Mouse (Mus musculus) liver, adult 2 months (tissue): ENCODE data around the gene Gm20388. TPM values are rescaled to one million over a fixed set of nuclear protein-coding genes. Genes with fewer than 3 reads are reported as not detected.
A peak's percentile ranks its signal among the peaks of the same experiment; 100 is the strongest.

Source experiments
- DNase-seq: peaks from one replicate; pipeline ENCODE4 v3.0.0-alpha.2; 2011; ENCODE audit warnings: low read depth, low spot score; ENCODE audit errors: extremely low read depth
- H3K27ac ChIP-seq: fragments of 200-500 bp; replicated peaks from 2 replicates; pipeline ENCODE4 v1.5.1; 2012; ENCODE audit warnings: low read depth, mild to moderate bottlenecking, control low read depth, inconsistent platforms, low read length; ENCODE audit not compliant: insufficient read depth
- H3K27me3 ChIP-seq: fragments of 200-500 bp; 2 replicates; pipeline ENCODE4 v1.6.1; 2012; ENCODE audit warnings: mild to moderate bottlenecking, moderate library complexity, low read length, inconsistent platforms; ENCODE audit not compliant: control insufficient read depth, insufficient read depth
- H3K36me3 ChIP-seq: fragments of 200-500 bp; 2 replicates; pipeline ENCODE4 v1.6.1; 2012; ENCODE audit warnings: low read length, inconsistent platforms; ENCODE audit not compliant: control insufficient read depth, insufficient read depth
- H3K4me1 ChIP-seq: fragments of 200-500 bp; 2 replicates; pipeline ENCODE4 v1.6.1; 2011; ENCODE audit warnings: low read length; ENCODE audit not compliant: control insufficient read depth, insufficient read depth
- H3K4me3 ChIP-seq: fragments of 200-500 bp; 2 replicates; pipeline ENCODE4 v1.5.1; 2011; ENCODE audit warnings: low read depth, mild to moderate bottlenecking, control low read depth, low read length, moderate library complexity; ENCODE audit not compliant: insufficient read depth
- H3K79me2 ChIP-seq: fragments of 200-500 bp; 2 replicates; pipeline ENCODE4 v1.6.1; 2012; ENCODE audit warnings: inconsistent platforms, mild to moderate bottlenecking, low read length, moderate library complexity; ENCODE audit not compliant: control insufficient read depth, insufficient read depth
- H3K9ac ChIP-seq: fragments of 200-500 bp; 2 replicates; pipeline ENCODE4 v1.6.1; 2012; ENCODE audit warnings: low read depth, mild to moderate bottlenecking, control low read depth, inconsistent platforms, low read length
- CTCF ChIP-seq: fragments of 200-500 bp; IDR thresholded peaks from 2 replicates; pipeline ENCODE4 v1.5.1; 2011; ENCODE audit warnings: low read depth, low read length, control low read depth
- POLR2A ChIP-seq: fragments of 200-500 bp; IDR thresholded peaks from 2 replicates; pipeline ENCODE4 v1.6.1; 2011; ENCODE audit warnings: low read length, control low read depth; ENCODE audit not compliant: insufficient read depth; ENCODE audit errors: extremely low read depth
- WGBS: fragments of 180-500 bp; shearing (Covaris S2); methylation state at CpG from one replicate; pipeline ENCODE4 v1.1.7; 2018; 5-methylcytosine and 5-hydroxymethylcytosine counted together
- polyA plus RNA-seq: library from polyadenylated mRNA; depleted of rRNA; stranded (reverse); fragments of >200 nt; gene quantifications from 2 replicates; pipeline ENCODE4 v1.2.3, GENCODE M21; 2012
- total RNA-seq: library from RNA; depleted of rRNA; stranded (reverse); fragments of >200 nt; gene quantifications from 2 replicates; pipeline ENCODE4 v1.2.3, GENCODE M21; 2014

The Gm20388 gene
- total and polyA plus RNA-seq, 2 experiments, result 6.4 to 19.9 TPM

GRCm38 (mm10) chr8:120114315-120114841, 203.7 kb downstream of the Gm20388 start:
- DNase-seq, result no peak
- Histone ChIP-seq H3K27ac (no peak overlapping the region), H3K27me3 (no peaks in the 10 kb centered on the region), H3K36me3 (no peaks in the 10 kb centered on the region), H3K4me3 (peak overlapping the region; percentile 70), H3K4me1 (peaks cover 9% of the 10 kb centered on the region), H3K9ac (peak overlapping the region; percentile 82), H3K79me2 (no peaks in the 10 kb centered on the region)
- no peak for TF ChIP-seq POLR2A
- TF ChIP-seq CTCF, result no peak
- WGBS, result 2% methylated on average over 46 of the region's 46 CpGs

- 0 out of 2 replicates have a peak, but pooled peaks cover 3% of the 10 kb centered on the region for H3K79me2 ChIP-seq
- TF ChIP-seq POLR2A (no peak), CTCF (no peak)
- no peak overlapping the region for H3K9ac ChIP-seq
- no peaks in the 10 kb centered on the region for H3K27me3 ChIP-seq
- no peak overlapping the region for H3K27ac ChIP-seq
- 71% methylated on average over 7 of the region's 7 CpGs for whole genome bisulfite sequencing
- H3K4me1 ChIP-seq, result peaks cover 9% of the 10 kb centered on the region
- H3K36me3 ChIP-seq, result no peaks in the 10 kb centered on the region
- H3K4me3 ChIP-seq, result no peak overlapping the region
- DNase-seq, result no peak
Measured at GRCm38 (mm10) chr8:120116600-120116999, 206.0 kb downstream of the Gm20388 start.

- H3K4me1 ChIP-seq, result peaks cover 5% of the 10 kb centered on the region; the same call in 1 of the 2 replicates
- no peaks in the 10 kb centered on the region for H3K36me3 ChIP-seq
- 0 out of 2 replicates have a peak, but pooled peaks cover 3% of the 10 kb centered on the region for H3K79me2 ChIP-seq
- WGBS, result 67% methylated on average over 9 of the region's 9 CpGs
- H3K27ac ChIP-seq, result no peak overlapping the region
- no peak overlapping the region for H3K4me3 ChIP-seq
- no peaks in the 10 kb centered on the region for H3K27me3 ChIP-seq
- no peak overlapping the region for H3K9ac ChIP-seq
- TF ChIP-seq POLR2A (no peak), CTCF (no peak)
- no peak for DNase-seq
Measured at GRCm38 (mm10) chr8:120118162-120118561, 207.5 kb downstream of the Gm20388 start.

GRCm38 (mm10) chr8:120118847-120119246, 208.2 kb downstream of the Gm20388 start:
- H3K9ac ChIP-seq, result no peak overlapping the region
- 76% methylated on average over 5 of the region's 5 CpGs for WGBS
- H3K36me3 ChIP-seq, result no peaks in the 10 kb centered on the region
- no peak overlapping the region for H3K4me3 ChIP-seq
- 0 out of 2 replicates have a peak, but pooled peaks cover 3% of the 10 kb centered on the region for H3K79me2 ChIP-seq
- DNase-seq, result no peak
- no peaks in the 10 kb centered on the region for H3K27me3 ChIP-seq
- TF ChIP-seq POLR2A (no peak), CTCF (no peak)
- H3K27ac ChIP-seq, result no peak overlapping the region
- H3K4me1 ChIP-seq, result peaks cover 5% of the 10 kb centered on the region; the same call in 1 of the 2 replicates

- Histone ChIP-seq H3K9ac (peak overlapping the region; percentile 20; the same call in 1 of the 2 replicates), H3K27me3 (no peaks in the 10 kb centered on the region), H3K4me3 (no peak overlapping the region), H3K4me1 (peaks cover 5% of the 10 kb centered on the region; the same call in 1 of the 2 replicates), H3K27ac (no peak overlapping the region), H3K36me3 (no peaks in the 10 kb centered on the region), H3K79me2 (0 out of 2 replicates have a peak, but pooled peaks cover 3% of the 10 kb centered on the region)
- DNase-seq, result no peak
- 72% methylated on average over 3 of the region's 3 CpGs for WGBS
- TF ChIP-seq POLR2A (no peak), CTCF (no peak)
Measured at GRCm38 (mm10) chr8:120119429-120119828, 208.8 kb downstream of the Gm20388 start.

GRCm38 (mm10) chr8:120119931-120120330, 209.3 kb downstream of the Gm20388 start:
- no peak overlapping the region for H3K9ac ChIP-seq
- no peak overlapping the region for H3K4me3 ChIP-seq
- H3K79me2 ChIP-seq, result 0 out of 2 replicates have a peak, but pooled peaks cover 3% of the 10 kb centered on the region
- TF ChIP-seq POLR2A, result no peak
- TF ChIP-seq CTCF, result no peak
- WGBS, result 75% methylated on average over 6 of the region's 6 CpGs
- H3K4me1 ChIP-seq, result peaks cover under 1% of the 10 kb centered on the region; the same call in 1 of the 2 replicates
- no peaks in the 10 kb centered on the region for H3K36me3 ChIP-seq
- DNase-seq, result no peak
- no peak overlapping the region for H3K27ac ChIP-seq
- H3K27me3 ChIP-seq, result no peaks in the 10 kb centered on the region
